Mouse (Mus musculus): ENCODE measurements around the gene H3f3a. TPM values are rescaled to one million over a fixed set of nuclear protein-coding genes. Genes with fewer than 3 reads are reported as not detected.

H3f3a gene
- polyA plus RNA-seq, 1 experiment from 2014 or later: 2,156 TPM

DNA sequence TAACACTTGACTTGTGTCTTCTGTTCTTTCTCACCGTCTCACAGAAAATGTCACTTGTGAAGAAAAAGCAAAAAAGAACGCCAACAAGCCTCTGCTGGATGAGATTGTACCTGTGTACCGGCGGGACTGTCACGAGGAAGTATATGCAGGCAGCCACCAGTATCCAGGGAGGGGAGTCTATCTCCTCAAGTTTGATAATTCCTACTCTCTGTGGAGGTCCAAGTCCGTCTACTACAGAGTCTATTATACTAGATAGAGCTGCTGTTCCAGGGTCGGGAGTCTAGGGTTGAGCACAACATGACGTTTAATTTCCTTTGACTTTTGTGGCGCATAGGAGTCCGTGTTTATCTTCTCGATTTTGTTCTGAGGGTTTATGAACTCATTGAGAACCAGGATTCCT is 61.6 kb downstream of the H3f3a start:
- peaks cover 60% of the 10 kb centered on the region for H3K36me3 ChIP-seq (ENCODE audit: control insufficient read depth, insufficient read depth, low read length)
- 91% methylated on average over 11 of the region's 11 CpGs for WGBS
- H3K4me2 ChIP-seq (ENCODE audit: low read depth, low read length): no peak overlapping the region
- H3K4me1 ChIP-seq (ENCODE audit: control insufficient read depth, insufficient read depth, low read length): no peaks in the 10 kb centered on the region
- ATAC-seq (ENCODE audit: low read depth): no peak
- H3K9me3 ChIP-seq (ENCODE audit: control insufficient read depth, low read length): no peaks in the 10 kb centered on the region
- no peaks in the 10 kb centered on the region for H3K27me3 ChIP-seq (replicated peaks; ENCODE audit: control insufficient read depth, insufficient read depth, low read length)
- no peak overlapping the region for H3K4me3 ChIP-seq (ENCODE audit: low read depth, low read length)
- no peak overlapping the region for H3K27ac ChIP-seq (replicated peaks; ENCODE audit: low read depth, low read length)
- H3K9ac ChIP-seq (ENCODE audit: low read depth, low read length): no peak overlapping the region
- DNase-seq (ENCODE audit: low spot score): no peak

Other genes with a start within 250 kb of the H3f3a start
- 90.5 and 103 TPM in 2 replicates for gene Parp1, start 245.0 kb downstream of the H3f3a start, polyA plus RNA-seq (2014; fragmentation: Nextera tagmentation; extraction: Ambion mirVana)
- gene Lin9, start 172.8 kb downstream of the H3f3a start, polyA plus RNA-seq (2014; fragmentation: Nextera tagmentation; extraction: Ambion mirVana): 13.6 and 14.0 TPM in 2 replicates
- gene Mixl1, start 116.9 kb downstream of the H3f3a start, polyA plus RNA-seq (2014; fragmentation: Nextera tagmentation; extraction: Ambion mirVana): 0.09 and 0.14 TPM in 2 replicates
- 30.6 and 32.0 TPM in 2 replicates for gene Acbd3, start 87.9 kb downstream of the H3f3a start, polyA plus RNA-seq (2014; fragmentation: Nextera tagmentation; extraction: Ambion mirVana)
- 27.2 and 31.2 TPM in 2 replicates for gene Sde2, start 37.2 kb upstream of the H3f3a start, polyA plus RNA-seq (2014; fragmentation: Nextera tagmentation; extraction: Ambion mirVana)
- gene Lefty2, start 79.2 kb upstream of the H3f3a start, polyA plus RNA-seq (2014; fragmentation: Nextera tagmentation; extraction: Ambion mirVana): 0.25 TPM in 1 of 2 replicates, not detected in the other
- 77.6 and 92.2 TPM in 2 replicates for gene Pycr2, start 90.3 kb upstream of the H3f3a start, polyA plus RNA-seq (2014; fragmentation: Nextera tagmentation; extraction: Ambion mirVana)
- 2.9 and 3.2 TPM in 2 replicates for gene Lefty1, start 121.1 kb upstream of the H3f3a start, polyA plus RNA-seq (2014; fragmentation: Nextera tagmentation; extraction: Ambion mirVana)
- gene Tmem63a, start 128.4 kb upstream of the H3f3a start, polyA plus RNA-seq (2014; fragmentation: Nextera tagmentation; extraction: Ambion mirVana): 12.5 and 13.2 TPM in 2 replicates
- gene Ephx1, start 207.0 kb upstream of the H3f3a start, polyA plus RNA-seq (2014; fragmentation: Nextera tagmentation; extraction: Ambion mirVana): 13.1 and 15.4 TPM in 2 replicates
- not detected in 2 replicates for gene 9130409I23Rik, start 237.3 kb upstream of the H3f3a start, polyA plus RNA-seq (2014; fragmentation: Nextera tagmentation; extraction: Ambion mirVana)

All from embryonic facial prominence, embryonic 14.5 days (tissue).